Mouse (Mus musculus) CH12.LX (cell line): ENCODE measurements at regions not wholly inside any gene's neighbourhood (a gene's known extent, or its start where the extent isn't known, plus 50 kb on each side); places are given as distances from the start of the nearest gene placed in this dataset.

ENCODE experiments used
- DNase-seq: peaks from one replicate; pipeline ENCODE4 v3.0.0-alpha.2; 2013; ENCODE audit errors: extremely low read depth
- H3K27ac ChIP-seq: 2 replicates; pipeline ENCODE4 v1.5.1; 2012; ENCODE audit warnings: low read depth, mild to moderate bottlenecking, control low read depth, moderate library complexity; ENCODE audit not compliant: insufficient read depth
- H3K27me3 ChIP-seq: replicated peaks from 2 replicates; pipeline ENCODE3; 2012; ENCODE audit warnings: inconsistent platforms
- H3K36me3 ChIP-seq, 2 experiments: replicated peaks in 1 of 2; 2 replicates each; pipeline versions ENCODE3 to v1.6.1; 2012; ENCODE audit warnings: inconsistent platforms in 1 of 2, low read length in 1 of 2, mild to moderate bottlenecking in 1 of 2, mixed read lengths in 1 of 2, moderate library complexity in 1 of 2; ENCODE audit not compliant: control insufficient read depth in 1 of 2, insufficient read depth in 1 of 2
- H3K4me1 ChIP-seq, 2 experiments: 2 replicates each; pipeline ENCODE4 v1.6.1; 2012; ENCODE audit warnings: inconsistent platforms in 1 of 2, moderate library complexity in 1 of 2; ENCODE audit not compliant: insufficient read depth in 2 of 2, control insufficient read depth in 1 of 2
- H3K4me2 ChIP-seq: 2 replicates; pipeline ENCODE4 v1.6.1; 2012; ENCODE audit warnings: low read depth, mild to moderate bottlenecking, control low read depth; ENCODE audit not compliant: poor library complexity, insufficient read depth, severe bottlenecking
- H3K4me3 ChIP-seq, 3 experiments: fragments of 150-350 bp in 1 of 3; sonication (generic) in 1 of 3; replicated peaks in 1 of 3; 2 replicates each; pipeline versions ENCODE3 to v1.5.1; 2011 to 2012; ENCODE audit warnings: low read depth in 2 of 3, low read length in 2 of 3, mild to moderate bottlenecking in 2 of 3, moderate library complexity in 2 of 3, control low read depth in 1 of 3, improper control_type of control experiment in 1 of 3, inconsistent platforms in 1 of 3, mixed read lengths in 1 of 3; ENCODE audit not compliant: poor library complexity in 1 of 3
- H3K79me2 ChIP-seq: replicated peaks from 2 replicates; pipeline ENCODE4 v1.6.1; 2012; ENCODE audit warnings: mild to moderate bottlenecking, moderate library complexity; ENCODE audit not compliant: control insufficient read depth, poor library complexity, insufficient read depth, severe bottlenecking; ENCODE audit errors: extremely low read depth
- H3K9ac ChIP-seq: 2 replicates; pipeline ENCODE4 v1.6.1; 2012; ENCODE audit warnings: low read depth, mild to moderate bottlenecking, control low read depth, moderate library complexity; ENCODE audit not compliant: insufficient read depth
- H3K9me3 ChIP-seq: replicated peaks from 2 replicates; pipeline ENCODE3; 2012; ENCODE audit warnings: low read length, inconsistent platforms, mixed read lengths
- BHLHE40 ChIP-seq: IDR thresholded peaks from 2 replicates; pipeline ENCODE4 v1.6.1; 2011; ENCODE audit warnings: mild to moderate bottlenecking, low read depth, low read length, improper control_type of control experiment
- CHD1 ChIP-seq: IDR thresholded peaks from 2 replicates; pipeline ENCODE4 v1.6.1; 2012; ENCODE audit warnings: low read depth, low read length, improper control_type of control experiment, inconsistent platforms
- CHD2 ChIP-seq: IDR thresholded peaks from 2 replicates; pipeline ENCODE4 v1.6.1; 2011; ENCODE audit warnings: low read length, improper control_type of control experiment
- CTCF ChIP-seq, 2 experiments: IDR thresholded peaks in 1 of 2; conservative IDR thresholded peaks in 1 of 2; 2 replicates each; pipeline ENCODE4 v1.5.1; 2011 to 2012; ENCODE audit warnings: low read depth in 2 of 2, low read length in 2 of 2, improper control_type of control experiment in 1 of 2, inconsistent platforms in 1 of 2, mild to moderate bottlenecking in 1 of 2, moderate library complexity in 1 of 2
- ELF1 ChIP-seq: IDR thresholded peaks from 2 replicates; pipeline ENCODE4 v1.6.1; 2014; ENCODE audit warnings: low read depth, mild to moderate bottlenecking, inconsistent platforms, low read length, improper control_type of control experiment
- GABPA ChIP-seq: IDR thresholded peaks from 2 replicates; pipeline ENCODE4 v1.6.1; 2012; ENCODE audit warnings: low read depth, low read length, improper control_type of control experiment, inconsistent platforms; ENCODE audit not compliant: insufficient replicate concordance
- HCFC1 ChIP-seq: IDR thresholded peaks from 2 replicates; pipeline ENCODE4 v1.6.1; 2012; ENCODE audit warnings: low read depth, mild to moderate bottlenecking, inconsistent platforms, low read length, improper control_type of control experiment
- IRF4 ChIP-seq: IDR thresholded peaks from 2 replicates; pipeline ENCODE4 v1.6.1; 2014; ENCODE audit warnings: low read depth, mild to moderate bottlenecking, inconsistent platforms, low read length, improper control_type of control experiment
- JUN ChIP-seq: IDR thresholded peaks from 2 replicates; pipeline ENCODE4 v1.6.1; 2011; ENCODE audit warnings: low read depth, mild to moderate bottlenecking, low read length, improper control_type of control experiment, moderate library complexity; ENCODE audit not compliant: insufficient read depth
- JUND ChIP-seq: conservative IDR thresholded peaks from 2 replicates; pipeline ENCODE4 v1.6.1; 2011; ENCODE audit warnings: low read depth, low read length, improper control_type of control experiment
- MEF2A ChIP-seq: IDR thresholded peaks from 2 replicates; pipeline ENCODE4 v1.6.1; 2014; ENCODE audit warnings: low read depth, mild to moderate bottlenecking, inconsistent platforms, low read length, improper control_type of control experiment, borderline replicate concordance
- MYC ChIP-seq: IDR thresholded peaks from 2 replicates; pipeline ENCODE4 v1.6.1; 2011; ENCODE audit warnings: low read depth, mild to moderate bottlenecking, improper control_type of control experiment, low read length
- NRF1 ChIP-seq: IDR thresholded peaks from 2 replicates; pipeline ENCODE4 v1.6.1; 2014; ENCODE audit warnings: low read depth, mild to moderate bottlenecking, inconsistent platforms, low read length, improper control_type of control experiment, moderate library complexity
- PAX5 ChIP-seq: IDR thresholded peaks from 2 replicates; pipeline ENCODE4 v1.6.1; 2012; ENCODE audit warnings: low read length, inconsistent platforms, mixed read lengths
- POLR2A ChIP-seq: IDR thresholded peaks from 2 replicates; pipeline ENCODE4 v1.6.1; 2011; ENCODE audit warnings: low read depth, mild to moderate bottlenecking, improper control_type of control experiment, low read length
- RAD21 ChIP-seq: IDR thresholded peaks from 2 replicates; pipeline ENCODE4 v1.6.1; 2011; ENCODE audit warnings: low read depth, mild to moderate bottlenecking, low read length, improper control_type of control experiment, moderate library complexity
- RCOR1 ChIP-seq: conservative IDR thresholded peaks from 2 replicates; pipeline ENCODE4 v1.6.1; 2012; ENCODE audit warnings: low read depth, mild to moderate bottlenecking, inconsistent platforms, low read length, improper control_type of control experiment
- SMC3 ChIP-seq: IDR thresholded peaks from 2 replicates; pipeline ENCODE4 v1.6.1; 2011; ENCODE audit warnings: low read depth, low read length, improper control_type of control experiment
- UBTF ChIP-seq: IDR thresholded peaks from 2 replicates; pipeline ENCODE4 v1.6.1; 2012; ENCODE audit warnings: low read depth, mild to moderate bottlenecking, inconsistent platforms, low read length, improper control_type of control experiment, moderate library complexity
- USF1 ChIP-seq: IDR thresholded peaks from 2 replicates; pipeline ENCODE4 v1.6.1; 2014; ENCODE audit warnings: low read depth, mild to moderate bottlenecking, inconsistent platforms, low read length, improper control_type of control experiment
- ZC3H11A ChIP-seq: IDR thresholded peaks from 2 replicates; pipeline ENCODE4 v1.6.1; 2012; ENCODE audit warnings: low read depth, mild to moderate bottlenecking, inconsistent platforms, low read length, improper control_type of control experiment
- dilution Hi-C: fragments of 300-500 bp; cut with MboI; formaldehyde crosslinking; loops from 2 replicates; pipeline ENCODE4 v1.14.3; 2020; ENCODE audit warnings: low sequenced_read_pairs; ENCODE audit not compliant: extremely low pct_unique_long_range_greater_than_20kb, extremely low pct_ligation_motif_present
- in situ Hi-C: fragments of 300-500 bp; cut with MboI; formaldehyde crosslinking; loops from 3 replicates; pipeline ENCODE4 v1.14.3; 2019; ENCODE audit warnings: low sequenced_read_pairs, low pct_ligation_motif_present, low pct_unique_long_range_greater_than_20kb, mixed read lengths

DNA sequence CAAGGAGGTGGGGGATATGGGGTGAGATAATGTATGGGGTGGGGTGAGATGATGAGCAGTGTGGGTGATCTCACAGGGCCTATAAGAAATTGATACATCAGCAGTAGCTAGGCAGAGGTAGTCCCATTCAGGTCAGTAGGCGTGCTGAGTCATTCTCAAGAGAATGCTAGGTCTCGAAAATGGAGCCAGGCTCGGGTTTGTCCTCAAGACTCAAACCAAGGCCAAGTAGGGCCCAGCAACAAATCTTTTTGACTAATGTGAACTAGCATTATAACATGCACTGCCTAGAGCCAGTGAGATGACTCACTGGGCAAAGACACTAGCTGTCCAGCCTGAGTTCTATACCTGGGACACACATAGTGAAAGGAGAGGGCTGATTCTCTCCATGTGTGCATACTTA is 710.8 kb upstream of the Pkdcc start:
- TF ChIP-seq POLR2A (no peak), IRF4 (no peak), CTCF (conservative IDR thresholded peaks at IDR 0.05 in 1 of 2, IDR thresholded peaks at IDR 0.05 in 1 of 2; ENCODE audit: low read depth in 2 of 2, low read length in 2 of 2) (no peak), SMC3 (no peak), BHLHE40 (no peak), CHD2 (no peak), ELF1 (no peak), RCOR1 (no peak), MEF2A (no peak), UBTF (no peak)
- peak; percentile 0 for DNase-seq
- no peaks in the 10 kb centered on the region for H3K27me3 ChIP-seq
- H3K36me3 ChIP-seq: no peaks in the 10 kb centered on the region
- in situ Hi-C loops: no loop called here
- H3K79me2 ChIP-seq: no peaks in the 10 kb centered on the region
- dilution Hi-C loops: no loop called here
- H3K4me2 ChIP-seq: no peak overlapping the region
- H3K4me3 ChIP-seq: no peak overlapping the region
- peaks cover 8% of the 10 kb centered on the region for H3K9me3 ChIP-seq
- no peaks in the 10 kb centered on the region for H3K4me1 ChIP-seq
- no peak overlapping the region for H3K27ac ChIP-seq
- no peak overlapping the region for H3K9ac ChIP-seq

DNA sequence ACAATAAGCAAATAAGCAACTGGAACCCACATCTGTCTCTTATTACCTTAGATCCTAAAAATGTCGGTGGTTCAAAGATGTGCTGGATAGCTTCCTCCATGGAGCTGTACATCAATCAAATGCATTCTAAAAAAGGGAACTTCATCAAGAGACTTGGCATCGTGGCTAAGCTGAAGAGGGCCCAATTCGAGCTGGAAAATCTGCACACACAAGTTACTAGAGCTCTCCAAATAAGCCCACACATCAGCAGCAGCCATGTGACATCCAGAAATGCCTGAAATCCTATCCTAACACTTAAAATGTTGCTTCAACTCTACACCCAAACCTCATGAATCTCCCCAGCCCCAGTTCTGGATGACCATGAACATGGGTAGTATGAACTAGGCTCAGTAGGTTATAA is 729.5 kb upstream of the Pkdcc start:
- in situ Hi-C loops: no loop called here
- no peak overlapping the region for H3K27ac ChIP-seq
- TF ChIP-seq MYC (no peak), CHD2 (no peak), MEF2A (no peak), CHD1 (no peak), JUND (no peak), GABPA (no peak), ZC3H11A (no peak), PAX5 (no peak), JUN (no peak), USF1 (no peak), RAD21 (no peak), NRF1 (no peak), HCFC1 (no peak), RCOR1 (no peak)
- H3K4me3 ChIP-seq: no peak overlapping the region
- no peak overlapping the region for H3K4me2 ChIP-seq
- dilution Hi-C loops: no loop called here
- no peaks in the 10 kb centered on the region for H3K36me3 ChIP-seq
- no peaks in the 10 kb centered on the region for H3K4me1 ChIP-seq
- H3K9ac ChIP-seq: no peak overlapping the region
- no peaks in the 10 kb centered on the region for H3K27me3 ChIP-seq
- peaks cover 17% of the 10 kb centered on the region for H3K9me3 ChIP-seq
- DNase-seq: no peak
- no peaks in the 10 kb centered on the region for H3K79me2 ChIP-seq
